Mouse (Mus musculus) adrenal gland (tissue): Measurements from ENCODE around the gene Leo1.
"Not testable (repeated sequence)": the region's sequence is repeated elsewhere in the genome, so short reads cannot be mapped to it uniquely, and the experiment has no call there.

Source experiments
- intact Hi-C: fragments of 180-260 bp; cut with DNase I; formaldehyde crosslinking; loops from one replicate; pipeline ENCODE4 v1.15.1; 2025

Leo1 gene

GRCm38 (mm10) chr9:75463050-75463660, 21.8 kb downstream of the Leo1 start:
- intact Hi-C loops = no loop called here

GRCm38 (mm10) chr9:75465856-75466255, 24.5 kb downstream of the Leo1 start:
- intact Hi-C loops = no loop called here

- intact Hi-C loops = no loop called here
These were observed 25.3 kb downstream of the Leo1 start for GRCm38 (mm10) chr9:75466641-75467040.

- intact Hi-C loops = no loop called here
These were observed 26.3 kb downstream of the Leo1 start for GRCm38 (mm10) chr9:75467581-75467980.

GRCm38 (mm10) chr9:75468297-75468696, 27.0 kb downstream of the Leo1 start:
- intact Hi-C loops = no loop called here

GRCm38 (mm10) chr9:75477212-75477611, 35.9 kb downstream of the Leo1 start:
- intact Hi-C loops = no loop called here

GRCm38 (mm10) chr9:75479106-75479725, 37.9 kb downstream of the Leo1 start:
- intact Hi-C loops = no loop called here

GRCm38 (mm10) chr9:75480536-75481075, 39.3 kb downstream of the Leo1 start:
- intact Hi-C loops = no loop called here

- intact Hi-C loops = no loop called here
These were observed 43.9 kb downstream of the Leo1 start for GRCm38 (mm10) chr9:75485231-75485630.

- intact Hi-C loops = not testable (repeated sequence)
These were observed 46.9 kb downstream of the Leo1 start for GRCm38 (mm10) chr9:75488255-75488654.

GRCm38 (mm10) chr9:75494407-75495005, 53.2 kb downstream of the Leo1 start:
- intact Hi-C loops = no loop called here

- intact Hi-C loops = no loop called here
These were observed 54.6 kb downstream of the Leo1 start for GRCm38 (mm10) chr9:75495945-75496344.

GRCm38 (mm10) chr9:75498571-75498970, 57.2 kb downstream of the Leo1 start:
- intact Hi-C loops = no loop called here

- intact Hi-C loops = no loop called here
These were observed 63.0 kb downstream of the Leo1 start for GRCm38 (mm10) chr9:75504311-75504710.

- intact Hi-C loops = loop anchor here (10.0 kb wide), 1 partner anchor 227 kb away; no protein-coding TSS in a partner anchor
These were observed 70.1 kb downstream of the Leo1 start for GRCm38 (mm10) chr9:75511236-75511939.

GRCm38 (mm10) chr9:75515464-75516113, 74.3 kb downstream of the Leo1 start:
- intact Hi-C loops = loop anchor here (10.0 kb wide), 1 partner anchor 231 kb away; no protein-coding TSS in a partner anchor
